Mouse (Mus musculus): ENCODE data around the gene Tmtc3.
"Not testable (repeated sequence)": the region's sequence is repeated elsewhere in the genome, so short reads cannot be mapped to it uniquely, and the experiment has no call there.

Gene Tmtc3

DNA sequence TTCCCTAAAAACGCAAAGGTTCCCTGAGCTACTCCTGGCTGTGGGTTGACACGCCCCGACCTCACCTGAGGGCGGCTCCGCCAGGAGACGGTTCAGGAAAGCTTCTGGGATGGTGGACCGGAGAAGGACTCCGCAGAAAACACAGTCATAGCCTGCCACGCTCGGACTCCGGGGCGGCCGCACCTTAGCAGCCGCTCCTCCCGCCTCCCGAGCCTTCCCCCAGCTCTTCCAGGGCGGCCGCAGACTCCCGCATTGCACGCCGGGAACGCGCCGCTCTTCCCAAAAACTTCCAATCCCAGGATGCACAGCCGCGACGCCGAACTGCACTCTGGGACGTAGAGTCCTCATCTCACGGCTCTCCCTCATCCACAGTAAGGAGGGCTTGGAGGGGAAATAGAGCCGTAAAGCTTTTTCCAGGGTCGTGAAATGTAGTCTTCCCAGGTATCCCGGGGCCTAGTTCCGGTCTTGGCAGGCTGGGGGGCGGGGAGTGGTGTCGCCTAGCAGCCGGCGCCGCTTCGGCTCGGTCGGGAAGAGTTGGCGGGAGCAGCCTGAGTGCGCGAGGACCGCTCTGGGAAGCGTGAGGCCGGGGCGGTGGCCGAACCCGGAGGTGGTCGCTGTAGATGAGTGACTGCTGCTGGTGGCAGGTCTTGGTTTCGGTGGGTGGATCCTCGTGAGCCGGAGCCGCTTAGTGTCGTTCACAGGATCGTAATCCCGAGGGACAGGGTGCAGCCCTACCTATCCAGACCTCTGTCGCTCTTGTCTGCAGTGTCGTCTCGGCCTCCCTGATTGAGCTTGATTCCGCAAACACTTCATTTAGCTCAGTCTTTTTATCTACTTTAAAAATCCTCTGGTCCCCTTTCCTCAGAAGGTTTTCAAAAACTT lies at the start of gene Tmtc3, which contains the start of gene Cep290:
Tmtc3 (minus strand) TSS at position 254 of the 882 bp plus-strand sequence.
Cep290 (plus strand) TSS at position 462 of the 882 bp plus-strand sequence.
- DNase-seq (ENCODE audit: low spot score in 2 of 2) = peak; percentile 80 to 95

DNA sequence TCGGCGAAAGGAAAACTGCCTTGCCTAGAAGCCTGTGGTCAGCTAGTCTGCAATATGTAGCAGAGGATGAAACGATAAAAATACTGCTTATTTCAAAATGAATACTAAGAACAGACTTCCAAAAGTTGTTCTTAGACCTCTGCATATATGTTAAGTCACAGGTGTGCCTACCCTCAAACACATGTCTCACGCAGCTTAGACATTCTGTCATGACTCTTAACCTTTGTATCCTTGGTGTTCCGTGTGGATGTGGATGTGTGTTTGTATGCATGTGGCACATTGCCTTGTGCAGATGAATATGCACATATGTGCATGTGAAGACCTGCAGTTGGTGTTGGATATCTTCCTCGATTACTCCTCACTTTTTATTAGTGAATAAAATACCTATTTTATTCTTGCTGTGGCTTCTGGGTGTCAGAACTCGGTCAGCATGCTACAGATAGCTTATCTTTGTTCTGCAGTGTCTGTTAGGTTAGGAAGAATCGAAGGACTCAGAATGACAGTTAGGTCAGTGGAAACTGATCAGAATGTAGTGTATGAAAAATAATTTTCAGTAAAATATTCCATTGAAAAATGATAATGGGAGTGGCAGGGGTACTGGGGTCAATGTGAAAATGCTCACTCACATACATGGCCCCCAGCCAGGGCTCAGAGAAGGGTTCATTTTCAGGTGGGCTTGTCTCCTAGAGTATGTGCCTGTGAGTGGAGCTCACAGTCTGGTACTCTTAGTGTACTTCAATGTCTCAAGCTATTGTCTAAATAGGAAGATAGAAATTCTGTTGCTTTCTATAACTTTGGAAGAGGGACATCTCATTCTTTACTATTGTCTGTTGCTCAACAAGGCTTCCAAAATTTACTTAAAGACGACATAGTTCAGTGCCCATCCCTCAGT lies 37.6 kb upstream of the Tmtc3 start:
- DNase-seq (ENCODE audit: low spot score in 2 of 2) = no peak

DNA sequence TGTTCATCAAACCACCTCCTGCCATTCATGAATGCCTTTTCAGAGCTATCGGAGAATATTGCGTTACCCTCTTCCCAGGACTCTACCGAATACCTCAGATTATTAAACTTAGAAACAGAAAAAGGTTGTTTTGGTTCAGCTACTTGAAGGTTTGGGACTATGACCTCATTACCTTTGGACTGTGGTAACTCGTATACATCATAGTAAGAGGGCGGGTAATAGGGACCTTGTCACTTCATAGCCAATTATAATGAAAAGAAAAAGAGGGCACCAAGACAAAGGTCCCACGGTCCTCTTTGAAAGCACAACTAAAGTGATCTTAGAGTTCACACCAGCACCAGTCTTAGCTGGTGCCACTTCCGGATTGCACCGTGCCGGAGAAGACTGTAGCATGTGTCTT lies 35.2 kb upstream of the Tmtc3 start:
- DNase-seq (ENCODE audit: low spot score in 2 of 2) = no peak

DNA sequence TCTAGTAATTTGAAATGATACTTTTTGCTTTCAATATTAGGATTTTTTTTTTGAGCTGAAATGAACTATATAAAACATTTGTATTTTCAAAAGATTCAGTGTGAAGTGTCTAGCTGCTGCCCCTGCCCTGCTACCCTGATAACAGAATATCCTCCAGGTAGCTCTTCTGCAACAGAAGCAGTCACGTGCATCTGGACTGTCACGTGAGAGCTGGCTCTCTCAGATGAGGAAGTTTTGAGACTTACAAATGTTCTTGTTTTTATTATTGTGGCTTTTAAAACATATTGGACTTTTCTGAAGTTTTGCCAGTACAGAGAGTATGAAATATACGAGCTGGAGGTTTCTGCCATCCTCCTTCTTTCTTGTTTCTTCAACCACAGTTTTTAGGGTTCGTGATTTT lies 34.5 kb upstream of the Tmtc3 start:
- no peak for DNase-seq (ENCODE audit: low spot score in 2 of 2)

DNA sequence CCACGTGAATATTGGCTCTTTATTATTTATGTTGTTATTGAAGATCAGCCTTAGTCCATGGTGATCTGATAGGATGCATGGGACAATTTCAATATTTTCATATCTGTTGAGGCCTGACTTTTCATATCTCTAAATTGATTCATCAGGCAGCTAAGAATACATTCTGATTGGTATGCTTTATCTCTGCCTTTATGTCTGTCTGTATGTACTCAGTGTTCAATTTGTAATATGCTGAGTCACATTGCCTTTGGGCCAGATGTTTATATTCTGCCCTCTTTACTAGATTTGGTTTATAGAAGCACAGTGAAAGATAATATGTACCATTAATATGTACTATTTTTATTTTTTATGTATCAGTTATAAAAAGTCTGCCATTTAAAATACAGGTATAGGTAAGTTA lies 21.0 kb upstream of the Tmtc3 start:
- DNase-seq (ENCODE audit: low spot score in 2 of 2) = no peak

DNA sequence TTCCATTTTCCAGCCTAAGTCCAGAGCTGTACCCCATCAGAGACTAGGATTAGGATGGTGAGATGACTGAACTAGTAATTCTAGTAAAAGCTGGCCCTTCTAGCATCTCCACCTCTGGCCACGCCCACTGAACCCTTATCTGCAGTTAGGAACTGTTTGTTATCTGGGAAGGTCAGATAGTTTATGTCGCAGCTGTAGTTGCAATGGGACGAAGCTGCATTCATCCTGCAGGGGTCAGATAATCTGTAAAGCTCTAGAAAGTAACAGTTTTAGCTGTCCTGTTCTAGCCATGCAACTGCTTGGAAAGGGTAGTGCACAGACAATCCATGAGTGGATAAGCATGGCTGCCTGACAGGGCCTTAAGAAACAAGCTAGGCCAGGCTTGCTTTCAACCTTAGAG lies 11.2 kb upstream of the Tmtc3 start:
- no peak for DNase-seq (ENCODE audit: low spot score in 2 of 2)

DNA sequence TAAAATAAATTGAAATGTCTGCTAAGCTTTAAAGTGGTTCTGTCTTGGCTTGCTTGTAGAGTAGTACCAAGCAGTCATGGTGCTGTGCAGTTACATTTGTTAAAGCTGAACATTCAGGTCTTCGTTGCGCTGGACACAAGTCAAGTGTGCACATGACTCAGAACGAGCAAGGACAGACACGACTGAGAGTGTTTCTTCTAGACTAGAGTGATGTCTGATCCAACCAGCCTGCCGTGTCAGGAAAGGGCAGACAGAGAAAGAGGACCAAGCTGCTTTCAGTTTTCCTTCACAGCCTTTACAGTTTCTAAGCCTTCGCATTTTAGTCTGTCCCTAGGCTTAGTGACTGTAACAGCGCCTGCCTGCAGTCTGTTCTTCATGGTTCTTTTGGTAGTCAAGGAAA lies 4.8 kb upstream of the Tmtc3 start:
- DNase-seq (ENCODE audit: low spot score in 2 of 2) = no peak

DNA sequence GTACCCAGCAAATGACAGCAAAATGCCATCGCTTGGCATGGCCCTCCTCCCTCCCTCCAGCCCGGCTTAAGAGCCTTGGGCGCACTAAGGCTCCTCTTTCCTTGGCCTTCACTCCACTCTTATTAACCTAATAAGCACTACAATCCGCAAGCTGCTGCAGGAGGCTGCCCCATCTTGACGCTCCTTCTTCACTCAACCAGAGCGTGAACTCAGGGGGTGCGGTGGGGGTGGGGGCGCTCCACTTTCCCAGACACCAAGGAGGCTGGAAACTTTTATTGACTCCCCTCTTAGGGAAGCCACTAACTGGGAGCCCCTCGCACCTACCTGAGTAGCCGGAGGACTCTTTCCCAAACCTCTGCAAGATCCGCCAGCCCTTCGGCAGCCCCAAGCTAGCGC lies 451 bp downstream of the Tmtc3 start:
- DNase-seq (ENCODE audit: low spot score in 2 of 2) = no peak

DNA sequence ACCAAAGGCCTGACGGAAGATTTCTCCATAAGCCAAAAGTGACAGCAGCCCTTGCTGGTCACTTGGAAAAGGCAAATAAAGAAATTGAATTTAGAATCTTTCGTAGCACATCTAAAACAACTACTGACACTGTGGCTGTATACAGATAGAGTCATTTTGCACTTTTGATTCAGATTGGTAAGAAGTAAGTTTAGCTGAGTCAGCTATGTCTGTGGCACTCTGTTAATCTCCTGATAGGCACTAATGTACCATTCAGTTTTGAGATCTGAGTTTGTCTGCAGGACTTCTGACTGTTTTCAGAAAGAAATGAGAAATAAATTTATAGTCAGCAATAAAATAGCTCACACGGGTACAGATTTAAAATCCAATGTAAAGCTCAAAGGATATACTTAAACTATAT lies 7.6 kb downstream of the Tmtc3 start:
- no peak for DNase-seq (ENCODE audit: low spot score in 2 of 2)

DNA sequence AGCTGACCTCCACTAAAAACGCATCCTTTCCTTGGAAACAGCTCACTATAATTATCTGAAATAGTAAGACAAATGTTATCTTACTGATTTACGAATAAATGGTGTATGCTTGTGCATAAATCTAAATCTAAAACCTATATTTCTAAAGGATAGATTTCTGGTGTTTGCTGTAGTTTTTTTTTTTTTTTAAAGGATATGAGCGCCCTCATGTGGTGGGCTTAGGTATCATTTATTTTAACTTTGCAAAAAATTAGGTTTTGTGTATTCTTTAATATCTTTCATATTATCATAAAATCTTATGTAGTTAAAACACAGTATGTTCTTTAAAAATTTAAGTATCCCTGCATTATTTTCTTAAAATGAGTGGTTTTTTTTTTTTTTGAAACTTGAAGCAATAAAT lies 12.1 kb downstream of the Tmtc3 start:
- DNase-seq (ENCODE audit: low spot score in 2 of 2) = no peak

DNA sequence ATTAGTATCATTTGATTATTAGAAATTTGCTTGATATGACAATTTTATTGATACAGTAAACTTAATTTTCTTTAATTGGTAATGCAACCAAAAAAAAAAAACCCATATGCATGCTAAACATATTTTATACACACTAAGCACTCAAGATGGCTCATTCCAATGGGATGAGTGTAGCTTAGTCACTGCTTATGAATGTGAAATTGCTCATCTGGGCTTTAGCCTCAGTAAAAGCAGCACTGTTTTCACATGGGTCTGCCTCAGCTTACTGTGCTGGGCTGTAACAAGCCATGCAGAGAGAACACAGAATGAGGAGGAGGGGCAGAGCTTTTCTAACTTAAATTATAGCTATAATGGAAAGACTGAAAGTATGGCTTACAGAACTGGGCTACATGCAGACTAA lies 26.6 kb downstream of the Tmtc3 start:
- no peak for DNase-seq (ENCODE audit: low spot score in 2 of 2)

DNA sequence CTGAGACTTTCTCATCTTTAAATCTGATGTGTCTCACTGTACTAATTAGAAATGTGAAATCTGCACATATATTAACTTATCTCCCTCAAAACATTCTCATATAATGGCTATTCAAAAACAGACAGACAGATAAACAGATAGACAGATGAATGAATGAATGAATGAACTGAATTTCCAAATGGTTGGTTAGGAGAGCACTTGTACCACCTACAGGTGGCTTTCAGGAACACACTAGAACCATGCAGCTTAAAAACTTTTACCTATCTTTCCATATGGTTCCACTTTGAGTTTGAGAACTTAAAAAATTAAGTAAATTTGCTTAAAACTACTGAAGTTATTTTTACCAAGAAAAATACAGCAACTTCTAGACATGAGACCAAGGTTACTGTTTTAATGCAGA lies 37.8 kb downstream of the Tmtc3 start:
- no peak for DNase-seq (ENCODE audit: low spot score in 2 of 2)

DNA sequence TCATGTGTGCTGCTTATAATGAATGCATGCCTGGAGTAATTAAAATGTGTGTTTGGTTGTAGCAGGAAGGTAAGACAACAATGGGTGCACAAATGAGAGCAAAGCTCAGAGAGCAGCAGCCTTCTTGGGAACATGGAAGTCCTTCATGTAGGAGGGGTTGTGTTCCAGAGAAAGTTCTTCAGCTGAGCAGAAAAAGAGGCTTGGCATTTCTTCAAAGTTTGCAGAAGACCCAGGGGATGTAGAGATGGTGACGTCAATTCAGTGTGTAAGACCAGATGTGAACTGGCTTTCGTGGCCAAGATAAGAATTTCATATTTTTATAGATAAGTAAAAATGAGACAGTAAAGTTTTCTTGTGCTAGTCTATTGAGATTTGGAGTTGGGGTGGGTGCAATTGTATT lies 59.6 kb downstream of the Tmtc3 start:
- no peak for DNase-seq (ENCODE audit: low spot score in 2 of 2)

DNA sequence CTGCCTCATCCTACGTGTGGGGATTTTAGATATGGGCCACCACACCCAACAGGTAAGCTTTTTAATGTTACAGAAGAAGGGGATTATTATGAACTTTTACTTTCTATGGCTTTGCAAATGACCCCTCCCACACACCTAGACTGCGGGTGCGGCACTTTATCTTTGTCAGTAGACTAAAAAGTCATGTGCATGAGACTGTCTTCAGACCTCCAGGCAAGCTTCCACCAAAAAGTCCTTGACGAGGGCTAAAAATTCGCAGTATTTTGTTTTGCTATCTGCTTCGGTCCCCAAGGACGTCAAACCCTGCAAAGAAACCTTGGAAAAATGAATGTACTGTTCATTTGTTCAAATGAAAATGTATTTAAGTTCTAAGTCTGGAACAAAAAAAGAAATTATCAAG lies 71.6 kb downstream of the Tmtc3 start:
- DNase-seq (ENCODE audit: low spot score in 2 of 2) = no peak

DNA sequence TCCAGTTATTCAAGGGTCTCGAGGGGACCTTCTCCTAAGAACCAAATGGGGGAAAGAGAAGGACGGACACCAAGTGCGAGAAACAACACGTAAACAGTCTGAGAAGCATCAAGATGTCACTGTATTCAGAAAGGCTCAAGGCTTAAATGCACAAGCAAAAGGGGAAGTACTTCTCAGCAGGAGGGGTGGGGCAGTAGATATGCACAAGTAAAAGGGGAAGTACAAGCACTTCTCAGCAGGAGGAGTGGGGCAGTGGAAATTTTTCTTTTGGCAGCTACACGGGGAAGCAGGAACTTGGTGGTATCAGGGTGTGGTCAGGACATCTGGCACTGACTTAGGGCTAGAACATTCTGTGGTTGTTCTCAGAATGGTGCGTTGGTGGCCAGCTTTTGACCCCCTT lies 84.8 kb downstream of the Tmtc3 start:
- DNase-seq (ENCODE audit: low spot score in 2 of 2) = not testable (repeated sequence)

Data from urinary bladder, adult 18-20 months (tissue).